Mouse (Mus musculus): Measurements from ENCODE around the gene Mtfp1.

- TF ChIP-seq POLR2A (IDR thresholded peaks at IDR 0.05; ENCODE audit: low read depth, low read length) (no peak), CTCF (conservative IDR thresholded peaks at IDR 0.05; ENCODE audit: insufficient read depth, insufficient read length, low read depth, low read length) (no peak)
These were observed 47.1 kb upstream of the Mtfp1 start for GRCm38 (mm10) chr11:4142352-4142751.
